Mouse (Mus musculus) gastrocnemius, postnatal 4 days (tissue): Measurements from ENCODE around the gene Pkp1. TPM values are rescaled to one million over a fixed set of nuclear protein-coding genes. Genes with fewer than 3 reads are reported as not detected.

Experiments used
- DNase-seq, 2 experiments: peaks; one replicate each; pipeline ENCODE4 v3.0.0; 2021 to 2022; ENCODE audit warnings: low spot score in 2 of 2, mixed read lengths in 2 of 2
- total RNA-seq, 2 experiments: library from RNA; stranded (reverse); gene quantifications; 2 replicates each; pipeline ENCODE4 v1.2.3; 2021

The Pkp1 gene
- total RNA-seq, 2 experiments from 2014 or later, result 0.42 to 0.49 TPM

DNA sequence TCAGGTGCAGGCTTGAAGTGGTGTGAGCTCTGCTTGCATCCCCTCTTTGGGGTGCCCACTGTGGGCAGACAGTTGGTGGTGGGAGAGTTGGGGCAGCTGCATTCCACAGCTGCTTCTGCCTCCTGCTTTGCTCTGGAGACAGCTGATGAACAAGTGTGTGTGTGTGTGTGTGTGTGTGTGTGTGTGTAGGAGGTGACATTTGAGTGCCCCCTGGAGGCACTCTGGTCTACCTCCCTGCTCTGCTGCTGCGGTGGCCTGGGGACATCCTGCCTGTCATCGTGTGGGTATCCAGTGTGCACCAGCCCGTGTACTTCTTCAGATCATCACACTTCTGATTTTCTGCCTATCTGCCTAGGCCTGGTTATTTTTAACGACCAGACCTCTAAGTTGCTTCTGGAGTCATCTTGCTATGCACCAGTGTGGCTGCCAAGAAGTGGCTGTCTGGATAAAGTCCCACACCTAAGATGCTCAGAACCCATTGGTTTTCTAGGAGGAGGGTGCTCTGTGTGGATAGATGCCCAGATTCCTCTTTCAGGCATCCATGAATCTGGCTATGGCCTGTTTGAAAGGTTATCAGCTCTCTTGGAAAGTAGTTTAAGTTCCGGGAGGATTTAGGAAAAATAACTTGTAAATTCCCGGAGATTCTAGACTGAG, 84.7 kb downstream of the Pkp1 start:
- DNase-seq, result no peak

DNA sequence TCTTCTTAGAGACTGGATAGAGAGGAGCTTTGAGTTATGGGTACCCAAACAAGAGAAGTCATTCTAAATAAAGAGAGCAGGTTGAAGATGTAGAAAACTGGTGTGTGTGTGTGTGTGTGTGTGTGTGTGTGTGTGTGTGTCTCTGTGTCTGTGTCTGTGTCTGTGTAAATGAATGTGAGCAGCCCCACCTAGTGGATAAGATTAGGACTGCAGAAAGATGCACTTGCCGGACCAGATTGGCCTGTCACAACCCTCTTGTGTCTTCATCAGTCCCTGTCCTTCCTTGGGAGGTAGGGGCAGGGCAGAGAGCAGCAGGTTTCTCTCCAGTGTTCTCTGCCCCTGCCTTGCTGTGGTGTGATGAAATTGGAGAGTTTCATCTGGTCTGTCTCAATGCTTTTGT, 90.1 kb downstream of the Pkp1 start:
- DNase-seq, result no peak

DNA sequence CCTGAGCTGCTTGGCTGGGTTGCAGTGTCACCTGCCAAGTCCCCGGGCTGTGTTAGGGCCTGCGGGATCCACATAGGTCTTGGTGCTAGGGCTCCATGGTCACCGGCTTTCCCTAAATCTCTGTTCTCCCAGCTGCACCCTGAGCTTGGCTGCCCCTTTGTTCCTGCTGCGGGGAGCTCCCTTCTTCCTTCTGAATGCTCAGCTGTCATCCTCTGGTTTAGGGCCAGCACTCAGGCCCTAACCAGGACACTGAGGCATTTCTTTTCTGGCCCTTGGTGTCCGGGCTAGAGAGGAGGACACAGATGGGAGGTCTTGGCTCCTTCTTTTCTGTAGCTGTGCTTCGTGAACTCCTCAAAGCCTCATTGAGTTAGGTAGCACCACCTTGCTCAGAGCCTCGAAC, 97.2 kb downstream of the Pkp1 start:
- no peak for DNase-seq

Other genes with a start within 250 kb of the Pkp1 start
- gene Csrp1, start 199.1 kb downstream of the Pkp1 start, total RNA-seq, result 100 to 1,000 TPM; 109 to 114 TPM
- gene Phlda3, start 153.1 kb downstream of the Pkp1 start, total RNA-seq, result 10 to 100 TPM; 30.6 to 38.0 TPM
- 100 to 1,000 TPM; 298 to 331 TPM for gene Tnni1, start 139.8 kb downstream of the Pkp1 start, total RNA-seq
- under 1 TPM; 0.39 to 0.44 TPM for gene Lad1, start 100.6 kb downstream of the Pkp1 start, total RNA-seq
- 100 to 1,000 TPM; 160 to 174 TPM for gene Tnnt2, start 82.9 kb downstream of the Pkp1 start, total RNA-seq
- 10 to 100 TPM; 17.4 to 32.9 TPM for gene Igfn1, start 87.1 kb upstream of the Pkp1 start, total RNA-seq
- gene Tmem9, start 88.9 kb upstream of the Pkp1 start, total RNA-seq, result 10 to 100 TPM; 43.6 to 63.7 TPM
- not detected for gene Ascl5, start 131.6 kb upstream of the Pkp1 start, total RNA-seq
- 100 to 1,000 TPM; 330 to 336 TPM for gene Cacna1s, start 133.5 kb upstream of the Pkp1 start, total RNA-seq
- 1 to 10 TPM; 1.9 TPM for gene Kif21b, start 212.2 kb upstream of the Pkp1 start, total RNA-seq